Mouse (Mus musculus): Measurements from ENCODE around the gene Tacc3.

DNA sequence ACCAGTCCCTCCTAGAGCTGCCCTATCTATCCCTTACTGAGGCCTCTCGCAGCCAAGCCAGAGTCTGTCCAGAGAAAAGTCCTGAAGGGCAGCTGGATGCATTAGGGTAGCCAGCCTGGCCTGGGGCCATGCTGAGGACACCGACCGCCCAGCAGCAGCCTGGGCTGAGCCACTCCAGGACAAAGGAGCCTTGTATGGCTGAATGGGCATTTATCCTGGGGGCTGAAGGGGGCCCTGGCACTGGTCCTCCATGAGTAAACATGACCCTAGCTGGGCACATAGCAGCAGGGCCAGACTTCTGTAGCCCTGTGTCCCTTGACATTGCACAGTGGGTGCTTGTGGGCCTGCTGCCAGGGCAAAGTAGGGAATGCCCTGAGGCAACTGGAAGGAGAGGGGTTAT, 16.5 kb downstream of the Tacc3 start:
- TF ChIP-seq GATA1 (IDR thresholded peaks at IDR 0.05; ENCODE audit: low read length) (no peak), TAL1 (IDR thresholded peaks at IDR 0.05; ENCODE audit: low read length) (no peak)
